Mouse (Mus musculus): ENCODE measurements at regions not wholly inside any gene's neighbourhood (a gene's known extent, or its start where the extent isn't known, plus 50 kb on each side); places are given as distances from the start of the nearest gene placed in this dataset.

DNA sequence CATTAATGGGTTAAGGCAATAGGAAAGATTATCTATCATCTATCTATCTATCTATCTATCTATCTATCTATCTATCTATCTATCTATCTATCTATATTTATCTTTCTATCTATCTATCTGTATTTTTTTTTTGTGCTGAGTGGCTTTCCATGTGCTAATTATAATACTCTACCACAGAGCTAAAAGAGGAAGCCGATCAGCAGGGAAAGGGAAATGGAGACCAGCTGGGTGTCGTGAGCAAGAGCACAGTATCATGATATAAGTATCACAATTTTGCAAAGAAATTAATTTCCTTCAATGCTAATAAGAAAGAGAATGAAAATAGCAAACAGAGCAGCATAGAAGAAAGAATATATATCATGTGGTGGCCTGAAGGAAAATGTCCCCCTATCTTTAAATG, 69.6 kb downstream of the Cldn1 start:
- DNase-seq, result no peak

DNA sequence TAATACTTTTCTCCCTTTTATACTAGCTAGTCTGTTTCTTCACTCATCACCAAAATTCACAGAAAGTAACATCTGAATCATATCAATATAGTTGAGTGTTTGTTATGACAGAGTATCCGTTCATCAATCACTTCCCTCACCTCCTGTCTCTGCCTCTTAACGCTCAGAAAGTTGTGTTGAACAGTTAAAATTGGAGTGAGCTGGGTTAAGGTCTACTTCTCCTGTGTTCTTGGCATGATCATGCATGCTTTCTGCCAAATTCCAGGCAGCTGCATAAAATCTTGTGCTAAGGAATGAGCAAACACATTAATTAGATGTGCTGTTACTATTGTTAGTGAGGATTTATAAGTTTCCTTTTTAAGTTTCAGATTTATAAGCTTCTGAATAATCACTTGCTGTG, 79.9 kb downstream of the Cldn1 start:
- DNase-seq, result no peak

DNA sequence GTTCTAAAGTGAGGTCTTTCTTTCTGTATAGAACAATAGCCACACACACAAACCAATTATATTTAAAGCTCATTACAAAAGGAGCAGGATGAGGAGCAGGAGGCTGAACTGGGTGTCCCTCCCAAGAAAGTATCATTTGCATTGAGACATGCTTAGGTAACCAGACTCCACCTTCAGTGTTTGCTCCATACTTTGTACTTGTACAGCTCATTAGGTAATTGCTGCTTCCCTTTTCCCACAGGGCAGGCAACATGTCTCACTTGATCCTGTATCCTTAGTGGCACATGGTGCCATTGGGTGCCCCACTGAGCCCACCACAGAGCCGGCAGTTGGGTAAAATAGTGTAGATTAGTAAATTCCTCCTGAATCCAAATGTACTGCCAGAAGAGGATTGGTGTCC, 86.0 kb downstream of the Cldn1 start:
- no peak for DNase-seq

DNA sequence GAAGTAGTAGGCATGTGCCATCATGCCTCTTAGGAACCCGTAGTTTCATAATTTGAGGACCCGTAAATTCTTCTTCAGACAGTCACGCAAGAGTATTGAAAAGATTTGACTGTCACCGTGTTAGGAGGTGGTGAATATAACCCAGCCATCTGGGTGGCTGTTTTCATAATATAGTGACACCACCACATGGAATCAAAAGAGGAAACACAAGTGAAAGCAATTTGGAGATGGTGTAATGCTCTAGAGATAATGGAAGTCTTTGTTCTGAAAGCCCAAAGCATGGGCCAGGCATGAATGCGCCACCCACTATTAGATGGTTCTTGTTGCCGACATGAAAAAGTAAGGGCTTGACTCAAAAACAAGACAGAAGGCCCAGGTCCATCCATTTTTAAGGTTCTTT, 86.9 kb downstream of the Cldn1 start:
- DNase-seq, result no peak

DNA sequence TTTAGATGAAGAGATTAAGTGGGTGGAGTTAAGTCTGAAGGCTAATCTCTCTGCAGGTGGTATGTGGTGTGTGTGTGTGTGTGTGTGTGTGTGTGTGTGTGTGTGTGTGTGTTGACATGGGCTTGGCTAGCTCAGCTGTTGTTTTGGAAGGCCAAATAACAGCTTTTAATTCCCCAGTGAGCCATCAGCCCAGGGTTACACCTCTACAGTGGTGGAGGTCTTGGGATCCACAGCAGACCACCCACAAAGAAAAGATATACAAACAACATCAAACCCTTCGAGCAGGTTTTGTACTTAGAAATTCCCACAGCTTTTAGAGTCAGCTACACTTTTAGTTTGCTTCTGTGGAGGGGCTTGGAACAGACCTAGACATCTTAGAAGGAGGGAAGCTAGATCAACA, 89.2 kb downstream of the Cldn1 start:
- DNase-seq, result no peak

DNA sequence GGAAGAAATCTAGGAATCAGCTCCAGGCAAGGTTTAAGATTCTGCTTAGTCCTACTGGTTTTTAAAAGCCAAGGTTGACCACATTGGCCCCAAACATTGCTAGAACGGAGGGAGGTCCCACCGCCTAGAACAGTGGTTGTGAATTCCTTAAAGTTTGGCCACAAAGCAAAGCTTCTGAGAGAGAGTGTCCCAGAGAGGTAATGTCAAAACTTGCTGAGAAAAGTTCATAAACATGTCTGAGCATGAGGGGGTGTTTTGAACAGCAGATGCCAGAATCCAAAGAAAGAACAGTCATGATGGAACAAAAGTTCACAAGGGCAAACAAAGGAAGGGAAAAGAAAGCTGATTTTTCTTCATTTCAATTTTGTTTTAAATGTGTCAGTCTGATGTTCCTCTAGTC, 90.1 kb downstream of the Cldn1 start:
- no peak for DNase-seq

DNA sequence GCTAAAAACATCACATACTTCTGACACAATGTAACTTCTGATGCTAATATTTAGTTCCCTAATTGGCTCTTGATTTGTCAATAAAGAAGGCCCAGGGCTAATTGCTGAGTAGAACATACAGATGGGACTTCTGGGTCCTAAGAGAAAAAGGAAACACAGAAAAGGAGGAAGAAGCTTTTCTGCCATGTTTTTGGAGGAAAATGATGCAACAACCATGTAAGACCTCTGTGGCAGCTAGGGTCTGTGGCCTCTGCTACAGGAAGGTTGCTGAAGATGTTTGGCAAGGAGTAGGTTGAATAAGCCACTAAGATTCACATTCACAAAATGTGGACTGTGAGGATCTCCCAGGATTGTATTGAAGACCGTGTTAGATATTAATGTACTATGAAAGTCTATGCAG, 94.9 kb downstream of the Cldn1 start:
- DNase-seq, result no peak

DNA sequence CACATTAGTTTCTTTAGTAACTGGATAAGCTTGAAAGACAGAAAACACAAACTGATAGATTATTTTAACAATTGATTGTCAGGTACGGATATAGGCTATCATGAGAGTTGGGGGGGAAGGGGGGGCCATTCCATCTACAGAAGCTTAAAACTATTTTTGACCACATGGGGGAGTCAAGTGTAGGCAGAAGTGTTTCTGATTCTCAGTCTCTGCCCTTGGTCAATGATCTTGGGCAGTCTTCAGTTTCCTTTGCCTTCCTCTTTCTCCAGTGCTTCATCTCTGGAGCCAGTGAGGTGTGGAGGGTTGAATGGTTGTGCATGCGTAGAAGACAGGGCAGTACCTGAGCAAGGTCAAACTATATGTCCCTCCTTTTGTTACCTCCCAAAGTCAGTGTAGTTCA, 118.8 kb downstream of the Cldn1 start:
- DNase-seq, result peak; percentile 5 to 34

DNA sequence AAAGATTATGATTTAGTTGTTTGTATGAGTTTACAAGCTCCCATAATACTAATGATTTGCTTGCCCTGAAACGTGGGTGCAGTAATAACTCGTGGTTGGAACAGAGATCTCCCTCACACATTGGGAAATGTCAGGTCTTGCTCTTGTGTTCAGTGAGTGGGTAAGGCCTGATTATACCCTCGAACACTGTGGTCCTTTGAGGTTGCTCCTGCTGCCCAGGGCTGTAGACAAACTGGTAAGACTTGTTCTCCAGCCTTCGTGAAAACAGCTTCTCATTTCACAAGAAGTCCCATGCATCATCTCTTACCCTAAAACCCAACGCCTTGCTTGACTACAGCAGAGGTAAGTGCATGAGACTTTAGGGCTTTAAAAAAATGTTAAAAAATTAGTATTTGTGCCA, 119.9 kb downstream of the Cldn1 start:
- no peak for DNase-seq

DNA sequence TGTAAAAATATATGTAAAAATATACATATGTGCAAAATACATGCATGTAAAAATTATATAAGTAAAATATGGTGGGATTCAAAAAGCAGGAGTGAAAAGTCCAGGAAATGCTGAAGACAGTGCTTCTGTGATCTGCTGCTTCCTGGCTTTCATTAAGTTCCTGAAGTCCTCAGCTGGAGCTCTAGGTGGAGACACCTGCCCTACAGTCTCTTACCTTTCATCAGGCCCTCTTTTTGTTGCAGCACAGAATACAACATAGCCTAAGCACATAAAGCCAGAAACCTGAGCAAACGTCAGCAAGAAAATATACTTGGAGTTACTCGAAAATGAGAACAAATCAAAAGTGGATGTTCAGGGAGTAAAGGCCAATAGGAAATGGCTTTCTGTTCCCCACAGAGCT, 120.6 kb downstream of the Cldn1 start:
- no peak for DNase-seq

DNA sequence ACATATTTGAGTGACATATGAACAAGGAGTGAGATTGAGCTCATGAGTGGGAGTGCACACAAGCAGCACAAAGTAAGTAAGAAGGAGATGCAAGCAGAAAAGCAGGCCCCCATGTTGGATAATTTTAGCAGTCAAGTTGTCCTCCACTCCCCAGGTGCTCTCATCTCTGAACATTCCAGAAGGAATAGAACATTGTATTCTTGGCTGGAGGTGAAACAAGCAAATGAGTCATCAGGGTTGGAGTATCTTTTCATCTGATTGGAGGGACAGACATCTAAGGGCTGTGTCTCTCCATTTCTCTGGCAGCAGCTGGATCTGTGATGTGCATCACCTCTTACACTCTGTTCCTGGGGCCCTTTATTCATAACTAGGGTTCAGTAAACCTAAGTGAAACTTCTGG, 122.7 kb downstream of the Cldn1 start:
- no peak for DNase-seq

DNA sequence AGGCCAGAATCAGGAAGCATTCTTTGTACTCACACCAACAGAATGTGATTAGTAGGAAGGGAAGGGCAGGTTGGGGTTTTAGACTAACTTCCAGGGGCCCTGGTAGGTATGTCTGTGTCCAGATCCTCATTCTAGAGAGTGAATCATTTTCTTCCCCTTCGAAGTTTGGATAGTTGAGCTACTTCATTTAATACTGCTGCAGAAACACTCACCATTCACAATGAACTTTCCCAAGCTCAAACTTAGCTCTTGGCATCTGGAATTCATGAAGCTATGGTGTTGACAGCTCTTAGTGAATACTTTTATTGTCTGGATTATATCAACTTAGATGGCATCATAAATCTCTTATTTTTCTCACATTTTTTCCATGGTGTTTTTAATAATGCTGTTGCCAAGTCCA, 123.7 kb downstream of the Cldn1 start:
- peak in 1 of 2 experiments; percentile 6 for DNase-seq

DNA sequence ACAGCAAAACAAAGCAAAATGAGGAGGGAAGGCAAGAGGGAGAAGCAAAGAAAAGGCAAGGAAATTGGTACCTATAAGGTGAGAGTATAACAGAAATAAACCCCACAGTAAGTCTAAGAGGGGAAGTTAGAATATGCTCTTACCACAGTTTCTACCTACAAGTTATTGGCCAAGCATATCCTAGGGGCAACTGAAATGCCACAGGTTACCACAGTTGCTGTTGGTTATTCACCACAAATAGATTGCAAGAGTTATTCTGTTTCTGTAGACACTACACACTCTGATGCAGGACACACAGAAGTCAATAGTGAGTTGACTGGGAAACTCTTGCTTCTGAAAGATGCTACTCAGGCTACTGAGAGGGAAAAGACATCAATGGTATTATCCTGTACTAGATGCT, 129.7 kb upstream of the P3h2 start:
- DNase-seq, result no peak

DNA sequence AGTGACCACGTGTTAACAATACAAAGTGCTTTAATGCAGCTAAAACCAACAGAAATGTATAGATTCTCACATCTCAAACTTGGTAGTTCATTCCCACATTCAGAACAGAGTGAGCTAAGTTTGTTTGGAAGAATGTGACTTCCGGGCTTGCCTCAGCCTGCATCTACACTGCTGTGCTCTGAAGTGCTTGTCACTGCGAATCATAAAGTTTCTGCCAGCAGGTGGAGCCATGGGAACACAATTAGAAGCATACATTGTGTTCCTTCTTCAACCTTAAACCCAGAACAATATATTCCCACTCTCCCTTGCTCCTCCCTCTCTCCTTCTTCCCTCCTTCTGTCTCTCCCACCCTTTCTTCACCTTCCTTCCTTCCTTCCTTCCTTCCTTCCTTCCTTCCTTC, 128.5 kb upstream of the P3h2 start:
- DNase-seq, result peak; percentile 76 to 92

DNA sequence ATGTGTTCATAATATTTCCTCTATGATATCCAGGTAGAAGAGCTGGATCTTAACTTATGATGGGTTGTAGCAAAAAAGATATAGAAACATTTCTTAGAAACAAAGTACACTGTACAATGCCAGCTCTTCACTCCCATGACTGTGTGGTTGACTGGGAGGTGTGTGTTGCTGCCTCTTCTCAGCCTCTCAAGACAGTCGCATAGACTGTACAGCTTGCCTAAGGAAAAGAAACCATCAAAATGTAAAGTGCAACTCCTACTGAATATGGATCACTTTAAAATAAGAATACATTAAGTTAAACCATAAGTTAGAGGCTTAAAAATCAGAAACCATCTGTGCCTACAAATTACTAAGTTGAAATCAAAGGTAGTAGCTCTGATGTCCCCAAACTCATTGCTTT, 125.5 kb upstream of the P3h2 start:
- DNase-seq, result no peak

DNA sequence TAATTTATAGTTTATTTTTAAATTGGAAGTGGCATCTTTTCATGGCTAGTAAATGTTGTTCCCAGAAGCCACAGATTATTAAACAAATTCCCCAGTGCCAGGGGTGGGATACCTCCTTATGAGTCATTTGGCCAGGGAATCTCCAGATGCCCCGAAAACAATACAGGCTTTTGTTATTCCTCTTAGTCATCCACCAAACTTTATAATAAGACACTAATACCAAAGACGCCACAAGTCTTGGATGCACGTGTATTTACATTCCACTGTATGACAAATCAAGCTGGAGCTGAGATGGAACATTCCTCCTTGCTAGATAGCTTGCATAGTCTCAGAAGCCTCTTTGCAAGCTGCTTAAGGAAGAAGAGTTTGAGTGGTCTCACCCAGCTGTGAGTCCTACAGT, 105.8 kb upstream of the P3h2 start:
- DNase-seq, result no peak

DNA sequence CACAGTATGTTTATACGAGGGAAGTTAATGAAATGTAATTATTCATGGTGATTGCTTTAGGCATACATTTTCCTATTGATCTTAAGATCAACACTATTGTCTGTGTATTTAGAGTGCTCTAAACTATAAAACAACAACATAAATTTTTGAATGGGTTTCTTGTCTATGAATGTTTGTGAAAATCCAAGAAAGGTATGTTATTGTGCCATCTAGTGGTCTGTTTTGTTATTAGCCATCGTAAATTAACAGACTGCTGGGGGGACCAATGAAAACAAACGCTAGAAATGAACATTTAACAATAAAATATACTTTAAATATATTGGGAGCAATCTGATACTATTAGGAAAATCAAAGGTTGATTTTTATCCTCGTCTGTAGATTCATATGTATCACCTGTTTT, 93.5 kb upstream of the P3h2 start:
- peak in 1 of 2 experiments; percentile 23 for DNase-seq

DNA sequence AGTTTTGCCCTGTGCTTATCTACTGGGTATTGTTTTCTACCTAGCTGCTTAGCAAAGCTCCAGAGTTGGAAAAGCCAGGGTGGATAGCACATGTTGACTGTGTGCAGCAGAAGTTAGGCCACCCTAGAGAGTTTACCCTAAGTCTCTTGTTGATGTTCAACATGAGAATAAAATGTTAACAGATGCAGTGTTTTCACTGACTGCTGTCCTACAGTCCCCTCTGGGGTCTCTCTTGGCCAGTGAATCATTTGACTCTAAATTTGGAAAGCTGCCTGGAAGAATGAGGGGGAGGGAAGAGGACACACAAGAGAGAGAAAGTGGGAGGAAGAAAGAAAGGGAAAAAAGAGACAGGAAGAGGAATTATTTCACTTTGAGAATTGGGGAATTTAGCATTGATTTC, 90.8 kb upstream of the P3h2 start:
- DNase-seq, result no peak

DNA sequence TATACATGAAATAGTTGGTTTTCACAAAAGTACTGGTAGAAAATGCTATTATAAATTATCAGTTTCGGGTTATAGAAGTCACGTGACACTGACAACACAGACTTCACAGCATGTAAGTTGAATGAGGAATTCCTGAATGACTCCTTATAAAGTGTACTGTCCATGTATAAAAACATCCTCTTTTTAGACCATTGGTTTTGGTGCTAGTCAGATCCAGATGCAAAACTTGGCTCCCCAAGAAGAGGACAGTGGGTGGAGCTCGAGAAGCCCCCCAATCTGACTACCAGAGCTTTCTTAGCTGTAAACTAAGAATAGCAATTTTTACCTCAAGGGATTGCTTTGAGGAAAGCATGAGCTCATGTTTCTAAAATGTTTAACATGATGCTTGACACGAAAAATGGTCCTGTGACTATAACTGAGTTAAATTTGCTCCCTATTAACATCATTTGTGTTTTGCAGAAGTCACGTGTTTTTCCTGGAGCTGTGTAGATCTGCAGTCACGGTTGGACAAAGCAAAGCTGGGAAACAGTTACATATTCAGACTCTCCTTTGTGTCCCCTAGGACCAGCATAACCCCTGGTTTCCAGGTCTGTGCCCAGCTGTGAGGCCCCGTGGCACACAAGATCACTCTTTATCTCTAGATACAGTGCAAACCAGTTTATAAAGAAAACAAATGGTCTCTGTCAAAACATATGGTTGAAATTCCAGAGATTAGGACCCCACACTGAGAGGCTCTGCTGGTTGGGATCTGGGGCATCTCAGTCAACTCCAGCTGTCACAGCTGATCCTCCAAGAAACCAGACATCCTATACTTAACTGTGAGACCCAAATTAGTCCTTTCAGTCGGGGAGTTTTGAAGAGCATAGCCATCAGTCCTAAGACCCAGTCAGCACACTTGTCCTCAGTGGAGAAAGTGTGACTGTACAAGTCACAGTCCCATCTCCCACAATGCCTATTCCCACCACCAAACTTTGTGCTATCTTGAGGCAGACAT, 80.0 kb upstream of the P3h2 start:
- no peak for DNase-seq

DNA sequence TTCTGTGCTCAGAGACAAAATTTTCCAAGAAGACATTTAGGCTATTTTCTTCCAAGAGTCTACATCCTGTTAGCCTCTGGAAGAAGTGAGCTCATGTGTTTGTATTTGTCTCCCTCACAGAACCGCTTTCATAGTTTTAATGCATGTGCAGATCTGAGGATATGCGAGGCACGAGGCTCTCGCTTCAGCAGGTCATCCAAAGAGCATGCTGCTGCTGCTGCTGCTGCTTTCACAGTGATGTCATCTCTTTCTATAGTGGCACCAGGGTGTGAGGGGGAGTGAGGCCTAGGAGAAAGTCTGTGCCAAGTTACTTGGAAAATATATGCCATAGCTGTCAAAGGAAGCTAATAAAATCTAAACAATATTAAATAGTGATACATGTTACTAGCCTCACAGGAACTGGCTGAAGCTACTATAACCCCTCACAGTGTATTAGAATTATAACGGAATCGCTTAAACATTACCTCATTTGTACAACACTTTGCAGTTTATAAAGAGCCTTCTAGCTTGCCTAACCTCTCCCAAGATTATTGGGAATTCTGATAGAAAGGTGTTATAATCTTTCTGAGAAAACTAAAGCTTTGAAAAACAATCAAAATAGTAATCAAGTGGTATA, 79.2 kb upstream of the P3h2 start:
- DNase-seq, result no peak

DNA sequence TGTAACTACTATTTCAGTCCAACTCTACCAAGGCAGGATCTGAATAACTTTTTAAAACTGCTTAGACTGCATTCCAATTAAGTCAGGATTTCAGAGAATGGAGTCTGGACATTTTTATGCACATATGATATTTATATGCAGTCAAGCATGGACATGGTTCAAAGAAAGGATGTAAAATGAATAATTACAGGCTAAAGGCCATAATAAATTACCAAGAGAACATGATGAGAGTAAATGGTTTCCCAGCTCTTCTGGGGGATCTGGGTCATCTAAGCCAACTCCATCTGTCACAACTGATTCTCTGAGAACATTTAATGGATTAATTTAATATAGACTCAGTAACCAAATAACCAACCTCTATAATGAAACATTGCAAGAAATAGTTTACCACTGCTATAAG, 77.9 kb upstream of the P3h2 start:
- no peak for DNase-seq

DNA sequence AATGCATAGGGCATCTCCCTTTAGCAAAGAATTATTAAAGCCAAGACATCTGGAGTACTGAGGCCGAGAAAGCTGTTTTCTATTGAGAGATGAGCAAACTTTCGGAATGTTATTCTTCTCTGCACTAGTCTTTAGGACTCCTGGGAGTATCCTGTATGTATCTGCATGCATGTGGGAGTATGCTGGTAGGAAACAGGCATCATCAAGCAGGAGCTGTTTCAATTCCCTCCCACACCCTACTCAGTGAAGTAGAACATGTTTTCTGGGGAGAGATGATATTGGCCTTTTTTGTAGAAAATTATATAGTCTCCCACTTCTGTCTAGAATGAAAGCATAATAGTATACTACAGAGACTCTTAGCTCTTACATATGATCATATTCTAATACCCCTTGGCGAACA, 76.1 kb upstream of the P3h2 start:
- DNase-seq, result no peak

DNA sequence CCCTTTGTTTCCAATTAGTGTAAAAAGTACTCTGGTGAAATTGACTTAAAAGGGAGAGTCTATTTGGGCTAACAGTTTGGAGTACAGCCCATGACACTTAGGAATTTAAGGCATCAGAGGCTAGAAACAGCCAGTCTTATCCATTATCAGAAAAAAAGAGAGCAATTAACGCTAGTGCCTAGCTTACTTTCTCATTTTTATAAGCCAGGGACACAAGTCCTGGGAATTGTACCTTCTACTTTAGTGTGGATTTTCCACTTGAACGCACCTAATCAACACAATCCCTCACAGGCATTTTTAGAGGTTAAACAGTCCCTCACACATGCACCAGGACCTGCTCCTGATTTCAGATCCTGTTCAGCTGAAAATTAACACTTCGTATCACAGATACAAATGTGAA, 65.9 kb upstream of the P3h2 start:
- DNase-seq, result peak; percentile 44 to 84

DNA sequence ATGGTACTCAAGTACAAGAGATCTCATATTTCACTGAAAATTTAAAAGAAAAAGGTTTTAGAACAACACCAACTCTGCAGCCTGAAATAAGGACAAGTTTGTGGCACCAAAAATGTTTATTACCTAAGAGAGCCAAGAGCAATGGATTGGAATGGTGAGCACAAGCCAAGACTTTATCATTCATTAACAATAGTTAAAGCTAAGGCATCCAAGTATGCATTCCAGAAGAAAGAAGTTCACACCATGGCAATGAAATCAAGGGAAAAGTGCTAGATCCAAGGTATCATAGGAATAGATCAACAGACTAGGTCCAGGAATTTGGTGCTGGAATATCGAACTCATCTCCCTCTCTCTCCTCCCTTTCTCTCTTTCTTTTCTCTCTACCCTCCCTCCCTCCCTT, 63.8 kb upstream of the P3h2 start:
- DNase-seq, result peak in 1 of 2 experiments; percentile 83

DNA sequence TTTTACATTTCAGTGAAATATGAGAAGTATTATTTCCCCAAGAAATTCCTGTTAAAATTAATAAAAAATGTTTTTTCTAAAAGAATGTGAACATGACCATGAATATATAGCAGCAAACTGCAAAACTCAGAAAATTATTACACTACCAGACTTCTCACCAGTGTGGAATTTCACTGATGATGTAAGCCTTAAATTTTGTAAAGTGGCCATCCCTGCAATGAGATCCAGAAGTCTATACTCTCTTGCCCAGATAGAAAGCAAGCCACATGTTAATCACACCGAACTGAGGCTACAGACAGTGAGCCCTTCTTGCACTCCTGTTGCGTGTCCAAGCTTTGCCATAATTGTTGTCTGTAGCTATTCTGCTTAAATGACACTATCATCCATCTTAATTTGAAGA, 62.6 kb upstream of the P3h2 start:
- DNase-seq, result no peak
